Mouse (Mus musculus): Measurements from ENCODE around the gene Cntrob.

DNA sequence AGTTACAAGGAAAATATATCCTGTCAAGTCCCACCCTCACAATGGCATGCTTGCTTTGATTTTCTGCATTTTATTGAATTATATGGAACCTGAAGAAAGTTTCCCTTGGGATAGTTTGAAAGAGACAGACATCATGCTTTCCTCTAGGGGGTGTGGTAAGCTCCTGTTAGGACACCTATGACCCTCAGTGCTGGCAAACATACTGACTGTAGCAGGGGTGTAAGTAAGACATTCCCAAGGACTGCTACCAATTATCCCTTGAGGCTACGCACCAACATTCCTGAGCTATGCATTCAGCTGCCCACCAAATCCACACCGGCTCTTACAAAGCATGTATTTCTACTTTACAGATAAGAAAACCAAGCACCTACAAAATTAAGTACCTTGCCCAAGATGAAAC lies 38.9 kb upstream of the Cntrob start:
- TF ChIP-seq CTCF (IDR thresholded peaks at IDR 0.05; ENCODE audit: borderline replicate concordance, insufficient read depth, low read length) (no peak), POLR2A (IDR thresholded peaks at IDR 0.05; ENCODE audit: low read depth, low read length) (no peak)

Data from embryonic fibroblast, embryonic 13.5 days (primary cell).